Mouse (Mus musculus) midbrain, embryonic 16.5 days (tissue): ENCODE measurements around the gene Zfp961. TPM values are rescaled to one million over a fixed set of nuclear protein-coding genes. Genes with fewer than 3 reads are reported as not detected.
"Not testable (repeated sequence)": the region's sequence is repeated elsewhere in the genome, so short reads cannot be mapped to it uniquely, and the experiment has no call there.

Source experiments
- ATAC-seq: fragments of 200-750 bp; cut with Nextera tagmentation; 2 replicates; pipeline ENCODE4 v1.8.0; 2017; ENCODE audit warnings: moderate TSS enrichment
- H3K27ac ChIP-seq: fragments of 300-500 bp; sonication (generic); 2 replicates; pipeline ENCODE4 v1.5.1; 2014; ENCODE audit warnings: mild to moderate bottlenecking, low read length, mixed read lengths
- H3K27me3 ChIP-seq: fragments of 300-500 bp; sonication (generic); 2 replicates; pipeline ENCODE4 v1.6.1; 2014; ENCODE audit warnings: low read depth, low read length, mixed read lengths; ENCODE audit not compliant: control insufficient read depth, insufficient read depth
- H3K36me3 ChIP-seq: fragments of 300-500 bp; sonication (generic); 2 replicates; pipeline ENCODE4 v1.6.1; 2014; ENCODE audit warnings: mild to moderate bottlenecking, low read length, moderate library complexity, mixed read lengths; ENCODE audit not compliant: control insufficient read depth, insufficient read depth
- H3K4me1 ChIP-seq: fragments of 300-500 bp; sonication (generic); 2 replicates; pipeline ENCODE4 v1.6.1; 2014; ENCODE audit warnings: mild to moderate bottlenecking, low read length, mixed read lengths; ENCODE audit not compliant: control insufficient read depth, insufficient read depth
- H3K4me2 ChIP-seq: fragments of 300-500 bp; sonication (generic); 2 replicates; pipeline ENCODE4 v1.6.1; 2014; ENCODE audit warnings: mild to moderate bottlenecking, low read length, mixed read lengths
- H3K4me3 ChIP-seq: fragments of 300-500 bp; sonication (generic); 2 replicates; pipeline ENCODE4 v1.5.1; 2014; ENCODE audit warnings: low read depth, mild to moderate bottlenecking, low read length, moderate library complexity, mixed read lengths
- H3K9ac ChIP-seq: fragments of 300-500 bp; sonication (generic); 2 replicates; pipeline ENCODE4 v1.6.1; 2014; ENCODE audit warnings: low read depth, low read length, mixed read lengths
- H3K9me3 ChIP-seq: fragments of 300-500 bp; sonication (generic); replicated peaks from 2 replicates; pipeline ENCODE4 v1.6.1; 2014; ENCODE audit warnings: mild to moderate bottlenecking, low read length, mixed read lengths; ENCODE audit not compliant: control insufficient read depth, poor library complexity, severe bottlenecking
- WGBS: fragments of 180-500 bp; shearing (Covaris S2); extraction: QIAGEN DNeasy Blood & Tissue Kit; methylation state at CpG from one replicate; pipeline ENCODE4 v1.1.7; 2014; 5-methylcytosine and 5-hydroxymethylcytosine counted together
- polyA plus RNA-seq: library from polyadenylated mRNA; unstranded; fragments of >200 nt; fragmentation: Nextera tagmentation; extraction: Ambion mirVana; gene quantifications from 2 replicates; pipeline ENCODE4 v1.2.1, GENCODE M21; 2015

Zfp961 gene
- polyA plus RNA-seq, 1 experiment from 2014 or later, result 17.6 TPM

- H3K4me1 ChIP-seq, H3K9ac ChIP-seq, H3K27me3 ChIP-seq, H3K27ac ChIP-seq, H3K4me2 ChIP-seq, ATAC-seq, H3K36me3 ChIP-seq, H3K9me3 ChIP-seq, H3K4me3 ChIP-seq: not testable (repeated sequence)
- WGBS, result 73% methylated on average over 1 of the region's 1 CpGs
Observed at GRCm38 (mm10) chr8:72019022-72019421, 68.2 kb downstream of the Zfp961 start.

DNA sequence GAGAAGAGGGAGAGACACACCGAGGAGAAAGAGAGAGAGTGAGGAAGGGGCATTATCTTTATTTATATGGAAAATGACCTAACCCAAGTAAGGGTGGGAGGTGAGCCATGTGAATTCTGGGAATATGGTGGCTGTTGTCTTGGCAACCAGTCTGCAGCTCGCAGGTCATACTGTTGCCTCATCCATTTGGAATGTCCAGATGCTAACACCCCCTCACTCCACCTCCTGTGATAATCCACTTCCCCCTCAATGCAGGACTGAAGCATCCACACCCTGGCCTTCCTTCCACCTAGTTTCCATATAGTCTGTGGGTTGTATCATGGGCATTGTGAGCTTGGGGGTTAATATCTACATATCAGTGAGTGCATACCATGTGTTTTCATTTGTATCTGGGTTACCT is 69.0 kb downstream of the Zfp961 start:
- Histone ChIP-seq H3K27ac (no peak overlapping the region), H3K4me2 (no peak overlapping the region), H3K27me3 (no peaks in the 10 kb centered on the region), H3K36me3 (no peaks in the 10 kb centered on the region), H3K4me3 (no peak overlapping the region), H3K9me3 (no peaks in the 10 kb centered on the region), H3K4me1 (no peaks in the 10 kb centered on the region), H3K9ac (no peak overlapping the region)
- 42% methylated on average over 2 of the region's 2 CpGs for WGBS
- ATAC-seq, result no peak

DNA sequence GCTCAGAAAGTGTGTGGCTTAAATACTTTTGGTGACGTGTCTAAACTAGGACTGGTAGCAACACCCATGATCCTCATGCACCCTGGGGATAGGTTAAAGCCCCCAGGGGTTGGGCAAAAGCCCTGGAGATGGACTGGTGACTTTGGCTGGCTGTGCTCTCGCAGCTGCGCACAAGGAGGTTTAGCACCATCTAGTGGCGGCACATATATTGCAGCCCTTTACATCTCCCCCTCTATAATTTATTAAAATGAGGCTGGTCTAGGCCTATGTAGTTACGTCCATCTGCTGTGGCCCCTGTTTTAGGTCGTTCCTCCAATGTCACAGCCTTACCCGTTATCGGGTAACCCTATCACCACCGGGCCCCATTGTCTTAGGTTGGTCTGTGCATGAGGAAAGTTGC is 74.0 kb downstream of the Zfp961 start:
- not testable (repeated sequence) for H3K9ac ChIP-seq, H3K36me3 ChIP-seq, H3K4me1 ChIP-seq, H3K4me2 ChIP-seq, H3K27ac ChIP-seq, H3K27me3 ChIP-seq, H3K9me3 ChIP-seq, ATAC-seq, H3K4me3 ChIP-seq
- 14% methylated on average over 4 of the region's 9 CpGs for WGBS

DNA sequence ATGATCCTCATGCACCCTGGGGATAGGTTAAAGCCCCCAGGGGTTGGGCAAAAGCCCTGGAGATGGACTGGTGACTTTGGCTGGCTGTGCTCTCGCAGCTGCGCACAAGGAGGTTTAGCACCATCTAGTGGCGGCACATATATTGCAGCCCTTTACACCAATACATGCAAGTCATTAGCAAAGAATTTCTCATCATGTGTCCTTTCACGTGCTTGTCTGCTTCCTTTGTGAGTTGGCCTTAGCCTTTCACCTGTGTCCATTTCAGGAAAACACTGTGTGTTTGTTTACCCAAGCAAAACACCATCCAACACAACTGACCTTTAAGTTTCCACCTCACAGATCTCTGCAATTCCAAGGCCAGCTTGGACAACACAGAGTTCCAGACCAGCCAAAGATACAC is 82.1 kb downstream of the Zfp961 start:
- not testable (repeated sequence) for H3K36me3 ChIP-seq, H3K9me3 ChIP-seq, H3K4me3 ChIP-seq, H3K27ac ChIP-seq, H3K4me2 ChIP-seq, H3K4me1 ChIP-seq, ATAC-seq, H3K9ac ChIP-seq, H3K27me3 ChIP-seq
- WGBS, result 40% methylated on average over 4 of the region's 4 CpGs

- H3K27me3 ChIP-seq, H3K4me2 ChIP-seq, ATAC-seq, H3K27ac ChIP-seq, H3K9ac ChIP-seq, H3K36me3 ChIP-seq, H3K4me1 ChIP-seq, H3K9me3 ChIP-seq, H3K4me3 ChIP-seq: not testable (repeated sequence)
- 81% methylated on average over 4 of the region's 4 CpGs for WGBS
Observed at GRCm38 (mm10) chr8:72040918-72041317, 90.1 kb downstream of the Zfp961 start, which contains the start of gene Olfr372. Olfr372 (plus strand) TSS chr8:72041218.

DNA sequence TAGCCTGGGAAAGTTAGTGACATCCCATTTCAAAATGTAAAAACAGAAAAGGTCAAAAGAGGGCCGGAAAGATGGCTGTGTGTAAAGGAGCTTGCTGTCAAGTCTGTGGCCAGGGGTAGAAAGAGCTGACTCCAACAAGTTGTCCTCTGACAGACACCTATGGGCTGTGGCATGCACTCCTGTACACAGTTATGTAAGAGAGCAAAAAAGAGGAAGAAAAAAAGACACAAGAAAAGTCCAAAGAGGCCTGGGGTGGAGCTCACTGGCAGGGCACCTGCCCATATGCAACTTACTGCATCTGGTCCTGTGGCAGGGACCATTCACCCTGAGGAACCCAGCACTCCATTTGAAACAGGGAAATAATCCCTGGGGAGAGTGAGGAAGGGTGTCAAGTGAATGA is 91.7 kb downstream of the Zfp961 start:
- no peaks in the 10 kb centered on the region for H3K9me3 ChIP-seq
- H3K9ac ChIP-seq, result no peak overlapping the region
- no peak overlapping the region for H3K4me2 ChIP-seq
- ATAC-seq, result no peak
- no peaks in the 10 kb centered on the region for H3K36me3 ChIP-seq
- WGBS, result 86% methylated on average over 1 of the region's 1 CpGs
- H3K4me3 ChIP-seq, result no peak overlapping the region
- H3K27me3 ChIP-seq, result no peaks in the 10 kb centered on the region
- no peaks in the 10 kb centered on the region for H3K4me1 ChIP-seq
- H3K27ac ChIP-seq, result no peak overlapping the region

Other genes with a start within 250 kb of the Zfp961 start
- gene B3gnt3, start 249.2 kb upstream of the Zfp961 start, polyA plus RNA-seq, result 0.20 and 0.50 TPM in 2 replicates
- 88.4 and 107 TPM in 2 replicates for gene Fcho1, start 225.3 kb upstream of the Zfp961 start, polyA plus RNA-seq
- 9.6 and 9.9 TPM in 2 replicates for gene Zfp709, start 69.0 kb upstream of the Zfp961 start, polyA plus RNA-seq
- gene Zfp882, start 42.4 kb upstream of the Zfp961 start, polyA plus RNA-seq, result 18.4 and 21.2 TPM in 2 replicates
- 32.7 and 33.6 TPM in 2 replicates for gene Zfp617, start 42.4 kb upstream of the Zfp961 start, polyA plus RNA-seq
- gene Cyp4f18, start 58.6 kb downstream of the Zfp961 start, polyA plus RNA-seq, result 0.42 and 0.70 TPM in 2 replicates
- gene Olfr372, start 90.2 kb downstream of the Zfp961 start, polyA plus RNA-seq, result not detected in 2 replicates
- not detected in 2 replicates for gene Olfr373, start 132.1 kb downstream of the Zfp961 start, polyA plus RNA-seq
- 0.04 TPM in 1 of 2 replicates, not detected in the other for gene Olfr374, start 156.0 kb downstream of the Zfp961 start, polyA plus RNA-seq
- gene Tpm4, start 183.9 kb downstream of the Zfp961 start, polyA plus RNA-seq, result 151 and 168 TPM in 2 replicates
- gene Rab8a, start 210.2 kb downstream of the Zfp961 start, polyA plus RNA-seq, result 84.5 and 96.5 TPM in 2 replicates
- gene Hsh2d, start 238.6 kb downstream of the Zfp961 start, polyA plus RNA-seq, result not detected in 2 replicates